Mouse (Mus musculus): ENCODE results near the gene Prkcq. TPM values are rescaled to one million over a fixed set of nuclear protein-coding genes. Genes with fewer than 3 reads are reported as not detected.

Prkcq gene
- polyA plus RNA-seq, 1 experiment from 2014 or later = 1.5 TPM

- H3K27me3 ChIP-seq (ENCODE audit: control insufficient read depth, insufficient read depth, low read length) = no peaks in the 10 kb centered on the region
Measured at GRCm38 (mm10) chr2:11216847-11217246, 44.9 kb downstream of the Prkcq start.

GRCm38 (mm10) chr2:11218122-11218521 is 46.2 kb downstream of the Prkcq start:
- Histone ChIP-seq H3K4me3 (ENCODE audit: low read depth, low read length) (no peak overlapping the region), H3K4me1 (ENCODE audit: control insufficient read depth, insufficient read depth, low read length) (no peaks in the 10 kb centered on the region), H3K9ac (ENCODE audit: low read length) (no peak overlapping the region), H3K4me2 (ENCODE audit: low read depth, severe bottlenecking) (no peak overlapping the region), H3K27me3 (ENCODE audit: control insufficient read depth, insufficient read depth, low read length) (no peaks in the 10 kb centered on the region), H3K27ac (replicated peaks; ENCODE audit: low read depth, low read length) (no peak overlapping the region), H3K36me3 (ENCODE audit: control insufficient read depth, insufficient read depth, low read length) (no peaks in the 10 kb centered on the region), H3K9me3 (ENCODE audit: control insufficient read depth, low read length) (no peaks in the 10 kb centered on the region)
- DNase-seq (ENCODE audit: low spot score) = no peak
- WGBS = 79% methylated on average over 5 of the region's 5 CpGs
- ATAC-seq (ENCODE audit: insufficient number of reproducible peaks, low FRiP score, low TSS enrichment, low read depth) = no peak

More at GRCm38 (mm10) chr2:11216847-11217246, 44.9 kb downstream of the Prkcq start:
- no peaks in the 10 kb centered on the region for H3K9me3 ChIP-seq (ENCODE audit: control insufficient read depth, low read length)
- no peaks in the 10 kb centered on the region for H3K36me3 ChIP-seq (ENCODE audit: control insufficient read depth, insufficient read depth, low read length)
- DNase-seq (ENCODE audit: low spot score) (no peak), ATAC-seq (ENCODE audit: insufficient number of reproducible peaks, low FRiP score, low TSS enrichment, low read depth) (no peak)
- WGBS = 79% methylated on average over 5 of the region's 5 CpGs
- no peak overlapping the region for H3K27ac ChIP-seq (replicated peaks; ENCODE audit: low read depth, low read length)
- H3K9ac ChIP-seq (ENCODE audit: low read length) = no peak overlapping the region
- no peaks in the 10 kb centered on the region for H3K4me1 ChIP-seq (ENCODE audit: control insufficient read depth, insufficient read depth, low read length)
- H3K4me3 ChIP-seq (ENCODE audit: low read depth, low read length) = no peak overlapping the region
- H3K4me2 ChIP-seq (ENCODE audit: low read depth, severe bottlenecking) = no peak overlapping the region

DNA sequence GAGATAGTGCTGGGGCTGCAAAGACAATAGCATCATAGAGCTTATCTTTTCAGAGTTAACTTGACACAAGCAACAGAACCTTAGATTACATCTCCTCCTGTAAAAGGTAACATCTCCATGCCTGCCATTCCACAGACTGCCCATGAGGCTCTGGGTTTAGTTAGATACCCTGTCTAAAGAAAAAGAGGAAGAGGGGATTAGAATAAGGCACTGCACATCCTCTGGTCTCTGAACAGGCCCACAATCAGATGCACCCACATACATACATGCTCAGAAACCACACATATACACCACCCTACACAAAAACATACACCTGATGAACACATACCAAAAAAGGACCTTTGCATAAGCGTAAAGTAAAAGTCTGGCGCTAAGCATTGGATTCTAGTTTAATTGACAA is 47.4 kb downstream of the Prkcq start:
- DNase-seq (ENCODE audit: low spot score) (no peak), ATAC-seq (ENCODE audit: insufficient number of reproducible peaks, low FRiP score, low TSS enrichment, low read depth) (no peak)
- Histone ChIP-seq H3K9me3 (ENCODE audit: control insufficient read depth, low read length) (no peaks in the 10 kb centered on the region), H3K27me3 (ENCODE audit: control insufficient read depth, insufficient read depth, low read length) (no peaks in the 10 kb centered on the region), H3K4me2 (ENCODE audit: low read depth, severe bottlenecking) (no peak overlapping the region), H3K9ac (ENCODE audit: low read length) (no peak overlapping the region), H3K4me3 (ENCODE audit: low read depth, low read length) (no peak overlapping the region), H3K4me1 (ENCODE audit: control insufficient read depth, insufficient read depth, low read length) (no peaks in the 10 kb centered on the region), H3K36me3 (ENCODE audit: control insufficient read depth, insufficient read depth, low read length) (no peaks in the 10 kb centered on the region), H3K27ac (replicated peaks; ENCODE audit: low read depth, low read length) (no peak overlapping the region)
- 95% methylated on average over 2 of the region's 2 CpGs for WGBS

DNA sequence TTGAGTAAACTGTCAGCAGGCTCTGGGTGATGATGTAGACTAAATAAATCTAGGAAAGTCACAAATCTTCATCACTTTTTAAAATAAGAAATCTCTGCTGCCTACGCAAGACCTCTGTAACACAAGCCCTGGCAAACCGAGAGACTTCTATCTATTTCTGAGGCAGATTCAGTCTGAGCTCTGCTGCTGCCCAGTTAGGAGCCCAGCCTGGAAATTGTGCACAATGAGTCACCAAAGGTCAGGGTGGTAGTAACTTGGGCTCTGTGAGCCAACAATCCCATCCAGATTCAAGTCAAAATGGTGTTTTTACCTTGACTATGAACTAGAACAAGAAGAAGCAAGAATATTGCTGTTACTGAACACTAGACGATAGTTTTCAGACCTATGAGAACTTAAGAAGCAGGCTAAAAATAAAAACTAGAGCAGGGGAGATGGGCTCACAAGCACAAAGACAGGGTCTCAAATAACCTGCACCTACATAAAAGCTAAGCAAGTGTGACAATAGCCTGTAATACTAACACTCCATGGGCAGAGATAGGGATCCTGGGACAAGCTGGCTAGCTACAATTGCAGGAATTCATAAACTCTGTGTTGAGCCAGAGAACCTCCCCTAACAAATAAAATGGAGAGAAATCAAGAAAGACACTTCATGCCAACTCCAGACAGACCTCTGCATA is 53.0 kb downstream of the Prkcq start:
- ATAC-seq (ENCODE audit: insufficient number of reproducible peaks, low FRiP score, low TSS enrichment, low read depth) = no peak

GRCm38 (mm10) chr2:11225485-11225876 is 53.6 kb downstream of the Prkcq start:
- ATAC-seq (ENCODE audit: insufficient number of reproducible peaks, low FRiP score, low TSS enrichment, low read depth) = no peak
- Histone ChIP-seq H3K27ac (replicated peaks; ENCODE audit: low read depth, low read length) (no peak overlapping the region), H3K27me3 (ENCODE audit: control insufficient read depth, insufficient read depth, low read length) (no peaks in the 10 kb centered on the region), H3K4me2 (ENCODE audit: low read depth, severe bottlenecking) (no peak overlapping the region), H3K4me3 (ENCODE audit: low read depth, low read length) (no peak overlapping the region), H3K9ac (ENCODE audit: low read length) (no peak overlapping the region), H3K4me1 (ENCODE audit: control insufficient read depth, insufficient read depth, low read length) (no peaks in the 10 kb centered on the region), H3K36me3 (ENCODE audit: control insufficient read depth, insufficient read depth, low read length) (no peaks in the 10 kb centered on the region), H3K9me3 (ENCODE audit: control insufficient read depth, low read length) (no peaks in the 10 kb centered on the region)
- 86% methylated on average over 5 of the region's 5 CpGs for WGBS
- no peak for DNase-seq (ENCODE audit: low spot score)

More for the DNA sequence above, 53.0 kb downstream of the Prkcq start:
- Histone ChIP-seq H3K27ac (replicated peaks; ENCODE audit: low read depth, low read length) (no peak overlapping the region), H3K27me3 (ENCODE audit: control insufficient read depth, insufficient read depth, low read length) (no peaks in the 10 kb centered on the region), H3K4me3 (ENCODE audit: low read depth, low read length) (no peak overlapping the region), H3K4me2 (ENCODE audit: low read depth, severe bottlenecking) (no peak overlapping the region), H3K4me1 (ENCODE audit: control insufficient read depth, insufficient read depth, low read length) (no peaks in the 10 kb centered on the region), H3K9me3 (ENCODE audit: control insufficient read depth, low read length) (no peaks in the 10 kb centered on the region), H3K9ac (ENCODE audit: low read length) (no peak overlapping the region), H3K36me3 (ENCODE audit: control insufficient read depth, insufficient read depth, low read length) (no peaks in the 10 kb centered on the region)
- 92% methylated on average over 3 of the region's 3 CpGs for WGBS
- DNase-seq (ENCODE audit: low spot score) = no peak

GRCm38 (mm10) chr2:11226555-11226954 is 54.6 kb downstream of the Prkcq start:
- Histone ChIP-seq H3K4me1 (ENCODE audit: control insufficient read depth, insufficient read depth, low read length) (no peaks in the 10 kb centered on the region), H3K4me2 (ENCODE audit: low read depth, severe bottlenecking) (no peak overlapping the region), H3K36me3 (ENCODE audit: control insufficient read depth, insufficient read depth, low read length) (no peaks in the 10 kb centered on the region), H3K9ac (ENCODE audit: low read length) (no peak overlapping the region), H3K27ac (replicated peaks; ENCODE audit: low read depth, low read length) (no peak overlapping the region), H3K4me3 (ENCODE audit: low read depth, low read length) (no peak overlapping the region), H3K9me3 (ENCODE audit: control insufficient read depth, low read length) (no peaks in the 10 kb centered on the region), H3K27me3 (ENCODE audit: control insufficient read depth, insufficient read depth, low read length) (no peaks in the 10 kb centered on the region)
- no peak for ATAC-seq (ENCODE audit: insufficient number of reproducible peaks, low FRiP score, low TSS enrichment, low read depth)
- no peak for DNase-seq (ENCODE audit: low spot score)
- WGBS = 94% methylated on average over 7 of the region's 7 CpGs

DNA sequence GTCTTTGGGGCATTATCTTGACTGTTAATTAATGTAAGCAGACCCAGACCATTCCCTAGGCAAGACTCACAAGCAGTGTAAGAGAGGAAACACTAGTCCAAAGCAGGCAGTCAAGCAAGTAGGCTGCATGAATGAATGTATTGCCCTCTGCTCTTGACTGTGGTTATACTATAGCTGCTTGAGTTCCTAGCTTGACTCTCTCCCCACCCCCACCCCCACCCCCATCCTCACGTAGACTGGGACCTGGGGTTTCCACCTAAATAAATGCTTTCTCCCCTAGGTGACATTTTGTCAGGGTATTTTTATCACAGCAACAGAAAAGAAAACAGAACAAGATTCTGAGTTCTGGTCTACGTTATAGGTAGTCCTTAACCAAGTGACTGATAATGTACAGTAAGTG is 57.2 kb downstream of the Prkcq start:
- Histone ChIP-seq H3K9ac (ENCODE audit: low read length) (no peak overlapping the region), H3K4me2 (ENCODE audit: low read depth, severe bottlenecking) (no peak overlapping the region), H3K4me3 (ENCODE audit: low read depth, low read length) (no peak overlapping the region), H3K27me3 (ENCODE audit: control insufficient read depth, insufficient read depth, low read length) (no peaks in the 10 kb centered on the region), H3K36me3 (ENCODE audit: control insufficient read depth, insufficient read depth, low read length) (no peaks in the 10 kb centered on the region), H3K4me1 (ENCODE audit: control insufficient read depth, insufficient read depth, low read length) (no peaks in the 10 kb centered on the region), H3K27ac (replicated peaks; ENCODE audit: low read depth, low read length) (no peak overlapping the region), H3K9me3 (ENCODE audit: control insufficient read depth, low read length) (no peaks in the 10 kb centered on the region)
- ATAC-seq (ENCODE audit: insufficient number of reproducible peaks, low FRiP score, low TSS enrichment, low read depth) (no peak), DNase-seq (ENCODE audit: low spot score) (no peak)
- WGBS = 69% methylated on average over 2 of the region's 2 CpGs

DNA sequence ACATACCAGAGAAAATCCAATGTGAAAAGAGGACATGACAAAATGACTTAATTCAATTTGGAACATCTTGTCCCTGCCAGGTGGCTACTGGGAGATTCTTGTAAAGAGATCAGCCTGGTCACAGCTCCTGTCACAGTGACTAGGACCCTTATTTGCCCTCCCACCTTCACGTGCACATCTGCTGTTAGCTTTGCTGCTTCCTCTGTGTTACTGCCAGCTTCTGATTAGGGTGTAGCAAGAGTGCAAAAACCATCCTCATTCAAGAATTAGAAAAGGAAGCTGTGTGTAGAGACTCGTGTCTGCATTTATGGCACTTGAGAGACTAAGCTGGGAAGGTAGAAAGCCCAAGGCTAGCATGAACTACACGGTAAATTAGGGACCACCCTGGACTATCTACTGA is 59.2 kb downstream of the Prkcq start:
- no peak for ATAC-seq (ENCODE audit: insufficient number of reproducible peaks, low FRiP score, low TSS enrichment, low read depth)
- no peak for DNase-seq (ENCODE audit: low spot score)

DNA sequence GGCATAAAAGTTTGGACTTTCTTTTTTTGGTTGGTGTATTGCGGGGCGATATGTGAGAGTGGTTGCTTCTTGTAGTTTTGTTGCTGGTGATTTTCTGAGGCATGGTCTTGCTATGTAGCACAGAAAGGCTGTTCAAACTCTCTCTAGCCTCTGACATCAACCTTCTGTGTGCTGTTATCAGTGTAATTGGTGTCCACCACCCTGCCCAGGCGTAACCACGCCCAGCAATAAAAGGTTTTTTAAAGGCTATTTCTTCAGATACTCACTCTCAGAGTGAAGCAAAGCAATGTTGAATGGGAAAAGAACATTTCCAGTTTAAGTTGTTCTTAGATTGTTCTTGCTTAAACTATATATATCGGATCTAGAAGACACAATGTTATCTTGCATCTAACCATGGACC is 60.1 kb downstream of the Prkcq start:
- H3K27ac ChIP-seq (replicated peaks; ENCODE audit: low read depth, low read length) = no peak overlapping the region
- WGBS = 88% methylated on average over 5 of the region's 5 CpGs
- ATAC-seq (ENCODE audit: insufficient number of reproducible peaks, low FRiP score, low TSS enrichment, low read depth) (no peak), DNase-seq (ENCODE audit: low spot score) (no peak)
- no peaks in the 10 kb centered on the region for H3K9me3 ChIP-seq (ENCODE audit: control insufficient read depth, low read length)
- H3K27me3 ChIP-seq (ENCODE audit: control insufficient read depth, insufficient read depth, low read length) = no peaks in the 10 kb centered on the region
- H3K4me2 ChIP-seq (ENCODE audit: low read depth, severe bottlenecking) = no peak overlapping the region
- no peaks in the 10 kb centered on the region for H3K36me3 ChIP-seq (ENCODE audit: control insufficient read depth, insufficient read depth, low read length)
- H3K9ac ChIP-seq (ENCODE audit: low read length) = no peak overlapping the region
- H3K4me3 ChIP-seq (ENCODE audit: low read depth, low read length) = no peak overlapping the region
- H3K4me1 ChIP-seq (ENCODE audit: control insufficient read depth, insufficient read depth, low read length) = no peaks in the 10 kb centered on the region

More for the DNA sequence above, 59.2 kb downstream of the Prkcq start:
- Histone ChIP-seq H3K27ac (replicated peaks; ENCODE audit: low read depth, low read length) (no peak overlapping the region), H3K36me3 (ENCODE audit: control insufficient read depth, insufficient read depth, low read length) (no peaks in the 10 kb centered on the region), H3K9ac (ENCODE audit: low read length) (no peak overlapping the region), H3K4me2 (ENCODE audit: low read depth, severe bottlenecking) (no peak overlapping the region), H3K9me3 (ENCODE audit: control insufficient read depth, low read length) (no peaks in the 10 kb centered on the region), H3K4me3 (ENCODE audit: low read depth, low read length) (no peak overlapping the region), H3K4me1 (ENCODE audit: control insufficient read depth, insufficient read depth, low read length) (no peaks in the 10 kb centered on the region), H3K27me3 (ENCODE audit: control insufficient read depth, insufficient read depth, low read length) (no peaks in the 10 kb centered on the region)
- 75% methylated on average over 3 of the region's 3 CpGs for WGBS

Measured in limb, embryonic 11.5 days (tissue).